Mouse (Mus musculus) cerebellum, adult 11-12 months (tissue): Measurements from ENCODE around the gene Cnot6.

ENCODE experiments used
- DNase-seq: peaks from one replicate; pipeline ENCODE4 v3.0.0; 2022

The Cnot6 gene

GRCm38 (mm10) chr11:49712555-49713335 lies at the start of gene Cnot6:
Gene Cnot6, minus strand, starts transcription at chr11:49712723.
- DNase-seq: peak; percentile 97

DNA sequence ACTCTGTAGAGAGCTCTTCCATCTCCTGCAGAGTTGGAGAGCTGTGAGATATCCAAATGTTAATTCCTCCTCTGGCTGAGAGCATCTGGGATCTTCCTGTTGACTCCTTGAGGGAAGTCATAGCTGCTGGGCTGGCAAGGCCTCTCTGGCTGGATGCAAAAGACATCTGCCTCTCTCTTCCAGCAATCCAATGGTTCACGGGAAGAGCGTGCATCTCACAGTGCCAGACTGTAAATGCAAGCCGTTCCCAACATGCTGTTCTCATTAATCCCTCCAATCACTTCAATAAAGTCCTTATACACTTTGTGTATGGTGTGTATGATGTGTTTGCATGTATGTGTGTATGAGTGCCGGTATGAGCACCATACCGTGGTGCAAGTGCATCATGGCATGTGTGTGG lies 48.6 kb upstream of the Cnot6 start:
- DNase-seq: no peak

- DNase-seq: no peak
Measured at GRCm38 (mm10) chr11:49758096-49758495, 45.6 kb upstream of the Cnot6 start.

DNA sequence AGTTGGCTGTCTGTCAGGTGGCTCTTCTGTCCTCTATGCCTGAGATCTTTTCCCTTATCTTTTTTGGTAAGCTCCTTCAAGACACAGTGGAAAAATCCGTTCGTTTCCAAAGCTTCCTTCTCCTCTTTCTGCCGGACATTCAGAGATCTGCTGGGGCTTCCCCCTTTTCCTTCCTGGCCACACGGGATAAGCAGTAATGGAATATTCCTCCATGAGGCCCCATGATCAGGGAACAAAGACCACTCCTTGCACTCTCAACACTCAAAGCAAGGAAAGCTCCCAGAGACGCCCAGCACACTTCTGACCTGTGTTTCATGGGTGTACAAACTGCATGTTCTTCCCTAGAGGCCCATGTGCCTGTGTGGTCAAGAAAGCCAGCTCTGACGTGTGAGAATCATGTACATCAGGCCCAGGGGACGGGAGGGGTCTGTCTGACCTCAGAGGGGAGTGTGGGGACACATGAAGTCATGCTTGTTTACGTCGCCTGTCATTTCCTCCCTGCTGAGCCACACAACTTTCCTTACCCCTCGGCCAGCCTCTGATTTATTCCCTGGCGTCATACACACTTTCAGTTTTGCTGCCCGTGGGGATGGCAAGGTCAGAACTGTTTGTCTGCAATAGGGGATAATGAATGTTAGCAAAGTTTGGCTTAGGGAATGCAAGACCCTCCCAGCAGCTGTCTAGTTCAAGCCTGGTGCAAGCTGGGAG lies 42.6 kb upstream of the Cnot6 start:
- no peak for DNase-seq

GRCm38 (mm10) chr11:49746756-49747155 lies 34.2 kb upstream of the Cnot6 start:
- no peak for DNase-seq

- DNase-seq: no peak
Measured at GRCm38 (mm10) chr11:49745839-49746238, 33.3 kb upstream of the Cnot6 start.

GRCm38 (mm10) chr11:49744981-49745380 lies 32.5 kb upstream of the Cnot6 start:
- no peak for DNase-seq

GRCm38 (mm10) chr11:49743634-49744033 lies 31.1 kb upstream of the Cnot6 start:
- no peak for DNase-seq

- no peak for DNase-seq
Measured at GRCm38 (mm10) chr11:49742248-49742647, 29.7 kb upstream of the Cnot6 start.

DNA sequence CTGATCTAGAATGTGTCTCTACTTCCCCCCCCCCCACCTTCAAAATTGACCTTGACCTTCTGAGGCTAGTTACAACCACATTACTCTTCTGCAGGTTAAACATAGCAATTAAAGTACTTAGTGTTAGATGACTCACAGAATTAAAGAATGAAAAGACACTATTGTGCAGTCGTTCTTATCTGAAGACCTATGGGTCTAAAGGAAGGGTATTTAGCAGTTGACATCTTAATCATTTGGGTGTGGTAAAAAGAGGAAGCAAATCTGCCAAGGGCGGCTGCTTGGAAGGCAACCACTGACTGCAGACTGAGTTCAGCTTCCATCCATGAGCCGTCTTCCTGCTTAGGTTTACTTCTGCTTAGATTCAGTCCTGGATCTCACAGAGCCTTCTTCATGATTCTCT lies 27.3 kb upstream of the Cnot6 start:
- DNase-seq: no peak

- DNase-seq: no peak
Measured at GRCm38 (mm10) chr11:49738659-49739406, 26.3 kb upstream of the Cnot6 start.

DNA sequence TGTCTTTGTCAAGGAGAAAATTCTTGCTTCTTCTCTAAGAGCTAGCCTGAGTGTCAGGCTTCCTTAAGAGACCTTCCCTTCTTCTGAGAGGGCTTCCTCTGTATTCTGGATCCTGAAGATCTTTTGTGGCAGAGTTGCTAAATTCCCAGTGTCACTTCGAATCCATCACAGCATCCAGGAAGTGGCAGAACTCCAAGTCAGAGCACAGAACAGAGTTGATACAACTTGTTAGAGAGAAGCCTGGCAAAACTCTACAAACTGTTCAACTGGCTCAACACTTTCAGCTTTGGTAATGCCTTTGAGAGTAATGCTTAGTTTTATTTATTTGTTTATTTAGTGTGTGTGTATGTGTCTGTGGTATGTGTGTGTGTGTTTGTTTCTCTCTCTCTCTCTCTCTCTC lies 25.1 kb upstream of the Cnot6 start:
- no peak for DNase-seq

DNA sequence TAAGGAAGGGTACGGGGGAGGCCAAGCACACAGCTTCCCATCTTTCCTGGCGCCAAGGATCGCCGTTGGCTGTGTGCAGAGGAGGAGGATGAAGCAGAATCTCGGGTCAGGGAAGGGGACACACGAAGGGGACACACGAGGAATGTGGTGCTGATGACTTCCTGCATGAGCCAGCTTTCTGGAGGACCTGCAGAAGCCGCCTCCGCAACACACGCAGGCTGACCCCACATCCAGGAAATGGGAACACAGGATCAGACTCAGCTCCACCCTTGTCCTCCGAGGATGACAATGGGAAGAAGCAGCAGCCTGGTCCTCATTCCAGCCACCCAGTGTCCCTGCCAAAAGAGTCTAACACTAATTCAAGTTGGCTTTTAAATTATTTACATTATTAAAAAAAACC lies 22.2 kb upstream of the Cnot6 start:
- no peak for DNase-seq

GRCm38 (mm10) chr11:49730275-49730948 lies 17.9 kb upstream of the Cnot6 start:
- no peak for DNase-seq

DNA sequence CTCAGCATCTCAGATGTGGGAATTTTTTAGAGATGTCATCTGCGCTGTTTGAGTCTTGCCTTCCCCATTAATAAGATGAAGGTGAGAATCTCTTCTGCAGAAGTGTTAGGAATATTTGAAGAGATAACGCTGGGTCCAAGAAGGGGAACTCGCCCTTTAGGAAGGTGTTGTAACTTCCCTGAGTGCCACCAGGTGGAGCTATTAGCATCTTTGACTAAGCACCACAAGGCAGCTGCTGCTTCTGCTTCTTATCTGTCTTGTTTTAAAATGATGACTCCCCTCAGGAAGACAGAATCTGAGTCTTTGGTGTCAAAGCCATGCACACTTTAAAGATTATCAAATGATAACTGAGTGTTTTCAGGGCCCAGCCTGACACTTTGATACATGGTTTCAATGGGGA lies 15.4 kb upstream of the Cnot6 start:
- peak; percentile 28 for DNase-seq

DNA sequence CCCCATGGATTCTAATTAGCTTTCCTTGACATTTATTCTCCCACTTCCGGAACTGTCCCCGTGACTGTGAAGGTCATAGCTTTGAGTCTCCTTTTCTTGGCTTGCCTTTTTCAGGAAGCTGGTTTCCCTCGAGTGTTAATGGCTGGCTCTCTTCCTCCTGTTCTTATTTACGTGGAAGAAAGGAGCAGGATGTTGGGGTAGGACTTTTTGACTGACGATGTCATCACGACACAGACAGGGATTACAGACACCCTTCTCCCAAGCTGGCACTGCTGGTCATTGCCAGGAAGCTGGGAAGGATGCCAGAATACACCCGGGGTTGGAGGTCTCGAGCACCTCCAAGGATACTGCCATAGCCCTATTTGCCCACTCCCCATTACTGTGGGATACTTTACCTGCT lies 14.3 kb upstream of the Cnot6 start:
- no peak for DNase-seq

- DNase-seq: no peak
Measured at GRCm38 (mm10) chr11:49724676-49725075, 12.2 kb upstream of the Cnot6 start.

- DNase-seq: no peak
Measured at GRCm38 (mm10) chr11:49723281-49723680, 10.8 kb upstream of the Cnot6 start.

GRCm38 (mm10) chr11:49722692-49723091 lies 10.2 kb upstream of the Cnot6 start:
- no peak for DNase-seq

GRCm38 (mm10) chr11:49721358-49721757 lies 8.8 kb upstream of the Cnot6 start:
- no peak for DNase-seq

GRCm38 (mm10) chr11:49719466-49720151 lies 7.1 kb upstream of the Cnot6 start:
- no peak for DNase-seq
